Mouse (Mus musculus): ENCODE data around the gene Myof.

Myof gene

GRCm38 (mm10) chr19:38043281-38043981, at the start of gene Myof:
Gene Myof, minus strand, starts transcription at chr19:38043577.
- no peak for DNase-seq (ENCODE audit: low spot score)

DNA sequence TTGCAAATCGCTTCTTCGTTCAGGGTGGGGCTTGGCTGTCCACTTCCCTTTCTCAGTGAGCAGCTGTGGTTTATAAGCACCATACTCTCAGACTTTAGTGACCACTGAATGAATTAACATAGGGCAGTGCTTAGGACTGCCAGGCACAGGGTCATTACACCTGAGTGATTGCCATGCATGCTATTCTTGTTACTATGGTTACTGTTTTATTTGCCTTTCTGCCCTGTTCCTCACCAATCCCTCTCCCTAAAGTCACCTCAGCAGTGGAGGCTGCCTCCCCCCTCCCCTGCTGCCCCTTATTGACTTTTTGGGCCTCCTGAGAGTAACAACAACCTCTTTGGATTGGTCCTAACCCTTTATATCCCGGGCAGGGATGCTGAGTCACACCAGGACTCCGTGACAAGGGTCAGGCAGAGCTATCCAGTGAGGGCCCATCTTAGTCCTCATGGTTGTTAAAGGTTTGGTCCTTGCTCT, 48.2 kb upstream of the Myof start:
- DNase-seq (ENCODE audit: low spot score) = no peak

DNA sequence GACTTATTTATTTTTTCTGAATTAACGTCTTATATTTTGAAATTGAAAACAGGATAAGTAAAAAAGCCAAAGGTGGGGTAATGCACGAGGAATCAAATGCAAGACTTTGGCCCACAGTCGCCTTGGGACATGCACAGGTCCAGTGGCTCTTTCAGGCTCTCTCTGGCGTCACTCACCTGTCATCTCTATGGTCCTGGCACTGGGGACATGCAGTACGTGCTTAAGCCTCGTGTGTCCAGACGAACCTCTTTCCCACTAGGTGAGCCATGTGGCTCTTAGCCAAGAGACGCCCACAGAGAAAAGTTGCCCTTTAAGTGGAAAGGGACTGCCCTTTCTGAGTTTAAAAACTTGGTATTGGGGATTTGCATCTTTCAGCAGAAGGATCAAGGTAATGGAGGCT, 46.0 kb upstream of the Myof start:
- no peak for DNase-seq (ENCODE audit: low spot score)

GRCm38 (mm10) chr19:38086948-38087551, 43.7 kb upstream of the Myof start:
- no peak for DNase-seq (ENCODE audit: low spot score)

GRCm38 (mm10) chr19:38085841-38086240, 42.5 kb upstream of the Myof start:
- no peak for DNase-seq (ENCODE audit: low spot score)

- DNase-seq (ENCODE audit: low spot score) = no peak
Measured at GRCm38 (mm10) chr19:38082931-38083525, 39.7 kb upstream of the Myof start.

GRCm38 (mm10) chr19:38081361-38081760, 38.0 kb upstream of the Myof start:
- DNase-seq (ENCODE audit: low spot score) = no peak

GRCm38 (mm10) chr19:38077851-38078540, 34.6 kb upstream of the Myof start:
- no peak for DNase-seq (ENCODE audit: low spot score)

- DNase-seq (ENCODE audit: low spot score) = no peak
Measured at GRCm38 (mm10) chr19:38076251-38076650, 32.9 kb upstream of the Myof start.

- no peak for DNase-seq (ENCODE audit: low spot score)
Measured at GRCm38 (mm10) chr19:38075051-38075450, 31.7 kb upstream of the Myof start.

GRCm38 (mm10) chr19:38073226-38073625, 29.8 kb upstream of the Myof start:
- DNase-seq (ENCODE audit: low spot score) = no peak

DNA sequence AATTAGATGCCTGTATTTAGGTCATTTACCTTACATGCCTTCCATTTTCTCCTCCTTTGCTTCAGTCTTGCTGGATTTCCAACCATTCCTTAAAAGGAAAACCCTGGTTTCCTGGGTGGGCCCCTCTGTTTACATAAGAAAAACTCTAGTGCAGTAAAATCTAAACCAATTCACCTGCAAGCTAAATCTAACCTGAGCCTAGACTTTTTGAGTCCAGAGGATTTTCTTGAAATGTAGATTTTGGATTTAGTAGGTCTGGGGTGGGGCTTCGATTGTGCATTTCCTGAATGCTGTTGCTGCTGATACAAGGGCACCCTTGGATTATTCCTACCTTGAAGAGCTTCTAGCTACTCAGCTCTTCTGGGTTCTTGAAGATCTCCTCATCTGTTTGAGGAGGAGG, 20.7 kb upstream of the Myof start:
- DNase-seq (ENCODE audit: low spot score) = no peak

- no peak for DNase-seq (ENCODE audit: low spot score)
Measured at GRCm38 (mm10) chr19:38063201-38063600, 19.8 kb upstream of the Myof start.

GRCm38 (mm10) chr19:38056931-38057330, 13.6 kb upstream of the Myof start:
- DNase-seq (ENCODE audit: low spot score) = no peak

DNA sequence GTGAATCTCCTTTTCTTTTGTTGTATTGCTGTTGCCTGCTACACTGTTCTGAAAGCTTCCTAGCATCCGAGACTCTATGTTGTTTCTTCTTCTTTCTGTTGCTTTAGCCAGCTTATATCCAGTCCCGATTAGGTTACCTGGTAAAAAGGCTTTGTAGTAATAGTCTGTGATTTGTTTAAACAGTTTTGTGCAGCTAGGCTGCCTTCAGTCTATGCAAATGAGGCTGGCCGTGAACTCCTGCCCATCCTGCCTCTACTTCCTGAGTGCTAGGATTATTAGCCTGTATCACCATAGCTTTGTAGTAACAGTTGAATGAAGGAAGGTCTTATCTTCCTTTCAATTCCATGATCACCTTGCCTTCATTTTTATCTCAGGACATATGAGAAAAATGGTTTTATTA, 12.9 kb upstream of the Myof start:
- no peak for DNase-seq (ENCODE audit: low spot score)

- DNase-seq (ENCODE audit: low spot score) = no peak
Measured at GRCm38 (mm10) chr19:38055798-38056197, 12.4 kb upstream of the Myof start.

- peak; percentile 63 for DNase-seq (ENCODE audit: low spot score)
Measured at GRCm38 (mm10) chr19:38054720-38055192, 11.4 kb upstream of the Myof start, which contains the start of gene Cep55. Gene Cep55, plus strand, starts transcription at chr19:38055011.

- peak; percentile 29 for DNase-seq (ENCODE audit: low spot score)
Measured at GRCm38 (mm10) chr19:38054149-38054719, 10.9 kb upstream of the Myof start.

DNA sequence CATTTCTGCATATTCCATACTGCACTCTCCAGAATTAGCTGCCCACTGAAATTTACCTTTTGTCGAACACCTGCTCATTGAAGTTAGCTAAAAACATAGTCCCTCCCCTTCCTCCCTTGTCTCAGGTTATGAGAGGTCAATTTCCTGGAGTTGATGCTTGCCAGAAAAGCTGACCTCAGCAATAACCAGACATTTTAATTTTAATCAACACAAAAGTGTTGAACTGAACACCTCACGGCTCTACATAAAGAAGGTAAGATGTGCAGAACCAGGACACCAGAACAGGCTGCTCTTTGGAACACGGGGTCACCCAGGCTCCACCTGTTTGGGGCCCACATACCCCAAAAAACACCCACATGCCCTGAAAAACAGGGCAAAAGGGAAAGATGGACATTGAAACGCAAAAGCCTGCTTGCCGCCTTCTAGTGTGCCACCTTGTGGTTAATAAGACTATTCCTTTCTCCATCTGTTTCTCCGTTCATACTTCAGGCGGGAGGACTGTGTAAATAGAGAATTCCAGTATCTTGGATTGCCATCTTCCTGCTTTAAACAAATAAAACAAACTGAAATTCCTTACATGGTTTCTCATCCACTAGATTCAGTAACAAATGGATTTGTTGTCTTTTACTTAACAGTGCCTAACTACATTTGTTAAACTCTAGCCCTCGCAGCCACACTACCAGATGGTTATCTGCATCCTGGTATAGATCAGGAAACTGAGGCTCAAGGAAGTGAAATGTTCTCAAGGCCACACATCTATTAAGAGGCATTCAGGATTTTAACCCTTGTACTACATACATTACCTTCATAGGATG, 10.1 kb upstream of the Myof start:
- DNase-seq (ENCODE audit: low spot score) = no peak

- DNase-seq (ENCODE audit: low spot score) = no peak
Measured at GRCm38 (mm10) chr19:38049686-38050085, 6.3 kb upstream of the Myof start.

- no peak for DNase-seq (ENCODE audit: low spot score)
Measured at GRCm38 (mm10) chr19:38045198-38045597, 1.8 kb upstream of the Myof start.
